Mouse (Mus musculus) CH12.LX (cell line): Measurements from ENCODE around the gene Vti1a.

Source experiments
- CTCF ChIP-seq, 2 experiments: IDR thresholded peaks in 1 of 2; conservative IDR thresholded peaks in 1 of 2; 2 replicates each; pipeline ENCODE4 v1.5.1; 2011 to 2012; ENCODE audit warnings: low read depth in 2 of 2, low read length in 2 of 2, improper control_type of control experiment in 1 of 2, inconsistent platforms in 1 of 2, mild to moderate bottlenecking in 1 of 2, moderate library complexity in 1 of 2
- JUN ChIP-seq: IDR thresholded peaks from 2 replicates; pipeline ENCODE4 v1.6.1; 2011; ENCODE audit warnings: low read depth, mild to moderate bottlenecking, low read length, improper control_type of control experiment, moderate library complexity; ENCODE audit not compliant: insufficient read depth
- JUND ChIP-seq: conservative IDR thresholded peaks from 2 replicates; pipeline ENCODE4 v1.6.1; 2011; ENCODE audit warnings: low read depth, low read length, improper control_type of control experiment
- MAFK ChIP-seq: IDR thresholded peaks from 2 replicates; pipeline ENCODE4 v1.6.1; 2011; ENCODE audit warnings: low read length, improper control_type of control experiment; ENCODE audit not compliant: insufficient replicate concordance
- NRF1 ChIP-seq: IDR thresholded peaks from 2 replicates; pipeline ENCODE4 v1.6.1; 2014; ENCODE audit warnings: low read depth, mild to moderate bottlenecking, inconsistent platforms, low read length, improper control_type of control experiment, moderate library complexity
- SIN3A ChIP-seq: IDR thresholded peaks from 2 replicates; pipeline ENCODE4 v1.6.1; 2012; ENCODE audit warnings: low read length, improper control_type of control experiment, inconsistent platforms
- UBTF ChIP-seq: IDR thresholded peaks from 2 replicates; pipeline ENCODE4 v1.6.1; 2012; ENCODE audit warnings: low read depth, mild to moderate bottlenecking, inconsistent platforms, low read length, improper control_type of control experiment, moderate library complexity

DNA sequence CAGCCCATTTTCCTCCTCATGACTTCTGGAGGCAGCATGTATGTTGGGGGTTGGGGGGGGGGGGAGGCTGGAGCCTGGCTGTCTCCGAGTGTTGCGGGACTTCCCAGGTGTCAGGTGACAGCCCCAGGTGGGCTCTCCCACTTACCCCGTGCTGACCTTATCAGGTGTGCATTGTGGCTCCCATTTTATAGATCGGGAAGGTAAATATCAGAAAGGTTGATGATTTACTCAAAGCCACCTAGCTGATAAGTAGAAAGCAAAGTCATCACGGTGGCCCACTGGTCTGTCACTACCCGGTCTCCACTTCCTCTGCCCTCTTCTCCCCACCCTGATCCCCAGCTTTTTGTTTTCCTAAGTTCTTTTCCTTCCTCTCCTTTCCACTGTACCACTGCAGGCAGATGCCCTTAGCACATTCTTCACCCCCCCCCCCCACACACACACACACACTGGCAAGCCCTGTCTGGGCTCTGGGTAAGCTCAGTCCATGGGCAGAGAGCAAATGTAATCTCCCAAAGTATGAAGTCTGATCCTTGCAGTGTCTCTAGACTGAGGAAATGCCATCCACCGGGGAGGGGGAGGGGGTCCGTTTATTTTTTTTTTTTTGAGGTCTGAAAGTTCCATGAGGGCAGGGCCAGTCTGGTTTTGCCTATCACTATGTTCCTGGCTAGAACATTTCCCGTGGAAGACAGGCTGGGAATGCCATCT is 280.0 kb downstream of the Vti1a start:
- TF ChIP-seq UBTF (no peak), JUN (no peak), CTCF (conservative IDR thresholded peaks at IDR 0.05 in 1 of 2, IDR thresholded peaks at IDR 0.05 in 1 of 2; ENCODE audit: low read depth in 2 of 2, low read length in 2 of 2) (no peak), SIN3A (no peak), MAFK (no peak), JUND (no peak), NRF1 (no peak)
